In genomic region chr13:37826281-37826993, GRCm38 (mm10) we compare ENCODE assay signal across 8 mouse cellular contexts. TPM values are rescaled to one million over a fixed set of nuclear protein-coding genes. Genes with fewer than 3 reads are reported as not detected.
A peak's percentile ranks its signal among the peaks of the same experiment; 100 is the strongest.
DNase-seq lines count a peak whose midpoint lies in the region; ATAC-seq and TF ChIP-seq lines count a peak whose summit lies in the region.

No protein-coding gene starts in this region.

- DNase-seq in left cerebral cortex, adult 18-20 months (ENCODE audit: low spot score in 2 of 2) = peak; percentile 35 to 43
- DNase-seq in left cerebral cortex, adult 11 months (ENCODE audit: low spot score) = no peak
- DNase-seq in embryo, embryonic 9.5 days (ENCODE audit: extremely low spot score) = peak; percentile 78
- DNase-seq in kidney, adult 11 months = peak; percentile 83
- peak; percentile 59 for DNase-seq in liver, adult 2 months (ENCODE audit: extremely low read depth, low read depth, low spot score)
- DNase-seq in midbrain, postnatal 0 days (ENCODE audit: low spot score) = peak; percentile 48
- DNase-seq in spleen, postnatal 36 days (ENCODE audit: low spot score in 2 of 2) = peak; percentile 42 to 52

- ATAC-seq in granulocyte monocyte progenitor cell, adult 5-6 weeks (replicated peaks; ENCODE audit: poor library complexity, severe bottlenecking) = peak; percentile 6; the same call in 1 of the 2 replicates
- peak; percentile 55 for ATAC-seq in midbrain, postnatal 0 days (ENCODE audit: low FRiP score)

- no peaks in the 10 kb centered on the region for H3K9me3 ChIP-seq in midbrain, postnatal 0 days (ENCODE audit: low read length)

- peak overlapping the region; percentile 94 for H3K27ac ChIP-seq in liver, adult 2 months (replicated peaks; ENCODE audit: insufficient read depth, low read depth, low read length)
- peak overlapping the region; percentile 51 for H3K27ac ChIP-seq in midbrain, postnatal 0 days (ENCODE audit: low read depth, low read length)

- H3K4me3 ChIP-seq in liver, adult 2 months (ENCODE audit: insufficient read depth, low read depth, low read length) = peak overlapping the region; percentile 95
- peak overlapping the region; percentile 56 for H3K4me3 ChIP-seq in midbrain, postnatal 0 days (ENCODE audit: low read depth, low read length)

- peak overlapping the region; percentile 97 for H3K4me2 ChIP-seq in midbrain, postnatal 0 days (ENCODE audit: low read depth, low read length, poor library complexity, severe bottlenecking)

- WGBS in liver, adult 2 months = under 1% methylated on average over 59 of the region's 65 CpGs
- under 1% methylated on average over 57 of the region's 65 CpGs for WGBS in midbrain, postnatal 0 days

- H3K4me1 ChIP-seq in liver, adult 2 months (ENCODE audit: control insufficient read depth, insufficient read depth, low read length) = peaks cover 8% of the 10 kb centered on the region
- peaks cover 6% of the 10 kb centered on the region for H3K4me1 ChIP-seq in midbrain, postnatal 0 days (ENCODE audit: insufficient read depth, low read length)

- H3K36me3 ChIP-seq in liver, adult 2 months (ENCODE audit: control insufficient read depth, insufficient read depth, low read length) = no peaks in the 10 kb centered on the region
- no peaks in the 10 kb centered on the region for H3K36me3 ChIP-seq in midbrain, postnatal 0 days (ENCODE audit: insufficient read depth, low read length)

- TF ChIP-seq POLR2A in liver, adult 2 months (IDR thresholded peaks at IDR 0.05; ENCODE audit: extremely low read depth, insufficient read depth, low read length) = 0 out of 2 replicates have a peak, but pooled peaks have one; percentile 48

- H3K27me3 ChIP-seq in liver, adult 2 months (ENCODE audit: control insufficient read depth, insufficient read depth, low read length) = no peaks in the 10 kb centered on the region
- peaks cover 41% of the 10 kb centered on the region for H3K27me3 ChIP-seq in midbrain, postnatal 0 days (ENCODE audit: insufficient read depth, low read length)

- H3K9ac ChIP-seq in liver, adult 2 months (ENCODE audit: low read depth, low read length) = peak overlapping the region; percentile 91
- peak overlapping the region; percentile 56 for H3K9ac ChIP-seq in midbrain, postnatal 0 days (replicated peaks; ENCODE audit: low read length, poor library complexity, severe bottlenecking)

- peaks cover 24% of the 10 kb centered on the region; the same call in 1 of the 2 replicates for H3K79me2 ChIP-seq in liver, adult 2 months (ENCODE audit: control insufficient read depth, insufficient read depth, low read length)

- no peak for TF ChIP-seq CTCF in liver, adult 2 months (IDR thresholded peaks at IDR 0.05; ENCODE audit: low read depth, low read length)
- TF ChIP-seq CTCF in midbrain, postnatal 0 days (IDR thresholded peaks at IDR 0.05) = no peak

RNA-seq across cellular contexts. Expression of gene Rreb1, which starts 48.2 kb away (rescaled TPM):
- total RNA-seq in left cerebral cortex, adult 18-20 months (2021) = 10 to 100 TPM; 35.5 to 42.3 TPM
- 70.6 and 91.9 TPM in 2 replicates for total RNA-seq in granulocyte monocyte progenitor cell, adult 5-6 weeks (2014; fragmentation: Nextera tagmentation)
- total RNA-seq in granulocyte monocyte progenitor cell, adult 5-6 weeks (2017) = 25.2 and 30.9 TPM in 2 replicates
- total RNA-seq in liver, adult 2 months (2014; rRNA removed) = 9.0 and 11.7 TPM in 2 replicates
- 12.4 and 13.6 TPM in 2 replicates for polyA plus RNA-seq in liver, adult 2 months (2012; rRNA removed)
- 4.3 TPM in 2 replicates for total RNA-seq in midbrain, postnatal 0 days (2014; rRNA removed)
- polyA plus RNA-seq in midbrain, postnatal 0 days (2015; fragmentation: Nextera tagmentation; extraction: Ambion mirVana) = 1.4 and 2.0 TPM in 2 replicates
